Mouse (Mus musculus): ENCODE measurements around the gene Marf1.
"Not testable (repeated sequence)": the region's sequence is repeated elsewhere in the genome, so short reads cannot be mapped to it uniquely, and the experiment has no call there.

Marf1 gene

DNA sequence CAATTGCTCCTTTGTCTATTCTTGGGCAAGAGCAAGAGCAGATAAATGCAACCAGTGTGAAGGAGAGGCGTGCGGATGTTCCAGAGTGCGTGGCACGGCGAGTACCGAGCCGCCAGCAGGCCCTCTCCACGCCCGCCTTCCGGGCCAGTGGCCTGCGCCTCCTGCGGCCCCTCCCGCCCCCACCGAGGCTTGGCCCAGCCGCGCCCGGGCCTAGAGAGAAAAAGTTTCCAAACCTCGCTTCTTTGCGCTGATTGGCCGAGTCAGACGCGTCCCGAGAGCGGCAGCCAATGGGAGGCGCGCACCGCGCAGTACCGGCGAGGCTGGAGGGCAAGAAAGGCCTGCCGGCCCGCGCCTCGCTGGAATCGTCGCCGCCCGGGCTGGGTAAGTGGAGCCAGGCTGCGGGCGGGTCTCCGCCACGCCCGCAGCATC is at the start of gene Marf1, which contains the start of gene Nde1:
Gene Marf1, minus strand, starts transcription at position 364 of the 429 bp plus-strand sequence.
Gene Nde1, plus strand, starts transcription at position 288 of the 429 bp plus-strand sequence.
- DNase-seq (ENCODE audit: low read depth) = peak; percentile 89

GRCm38 (mm10) chr16:14198798-14199197 is 35.6 kb upstream of the Marf1 start:
- no peak for DNase-seq (ENCODE audit: low read depth)

- DNase-seq (ENCODE audit: low read depth) = peak; percentile 71
These were observed 32.3 kb upstream of the Marf1 start for GRCm38 (mm10) chr16:14195427-14195826.

GRCm38 (mm10) chr16:14194164-14194950 is 31.2 kb upstream of the Marf1 start:
- no peak for DNase-seq (ENCODE audit: low read depth)

GRCm38 (mm10) chr16:14185516-14185915 is 22.4 kb upstream of the Marf1 start:
- DNase-seq (ENCODE audit: low read depth) = no peak

- DNase-seq (ENCODE audit: low read depth) = no peak
These were observed 20.7 kb upstream of the Marf1 start for GRCm38 (mm10) chr16:14183856-14184255.

- no peak for DNase-seq (ENCODE audit: low read depth)
These were observed 19.2 kb upstream of the Marf1 start for GRCm38 (mm10) chr16:14182360-14182759.

GRCm38 (mm10) chr16:14180163-14180733 is 17.1 kb upstream of the Marf1 start:
- DNase-seq (ENCODE audit: low read depth) = no peak

GRCm38 (mm10) chr16:14178041-14178440 is 14.9 kb upstream of the Marf1 start:
- no peak for DNase-seq (ENCODE audit: low read depth)

DNA sequence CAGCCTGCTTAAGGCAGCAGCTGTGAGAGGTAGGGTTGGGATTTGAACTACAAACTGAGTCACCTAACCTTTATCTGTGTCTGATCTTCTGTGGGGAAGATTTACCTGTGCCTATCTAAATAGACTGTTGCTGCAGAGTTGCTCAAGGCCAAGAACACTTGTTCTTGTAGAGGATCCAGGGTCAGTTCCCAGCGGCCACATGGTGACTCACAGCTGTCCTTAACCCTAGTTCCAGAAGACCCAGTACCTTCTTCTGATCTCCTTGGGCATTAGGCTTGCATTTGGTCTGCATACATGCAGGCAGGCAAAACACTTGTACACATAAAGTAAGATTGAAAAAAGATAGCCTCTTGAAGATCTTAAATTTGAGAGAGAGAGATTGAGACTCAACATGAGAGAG is 6.6 kb upstream of the Marf1 start:
- no peak for DNase-seq (ENCODE audit: low read depth)

DNA sequence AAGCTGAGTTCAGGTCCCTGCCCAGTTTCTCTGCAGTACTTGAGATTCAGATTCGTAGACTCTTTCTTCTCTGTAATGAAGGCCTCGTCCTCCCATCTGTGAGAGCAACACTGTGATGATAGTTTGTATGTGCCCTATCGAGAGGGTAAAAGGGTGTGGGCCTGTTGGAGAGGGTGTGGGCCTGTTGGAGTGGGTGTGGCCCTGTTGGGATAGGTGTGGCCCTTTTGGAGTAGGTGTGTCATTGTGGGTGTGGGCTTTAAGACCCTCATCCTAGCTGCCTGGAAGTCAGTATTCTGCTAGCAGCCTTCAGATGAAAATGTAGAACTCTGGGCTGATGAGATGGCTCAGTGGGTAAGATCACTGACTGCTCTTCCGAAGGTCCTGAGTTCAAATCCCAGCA is 3.3 kb upstream of the Marf1 start:
- no peak for DNase-seq (ENCODE audit: low read depth)

GRCm38 (mm10) chr16:14163731-14164130 is 580 bp upstream of the Marf1 start:
- DNase-seq (ENCODE audit: low read depth) = no peak

DNA sequence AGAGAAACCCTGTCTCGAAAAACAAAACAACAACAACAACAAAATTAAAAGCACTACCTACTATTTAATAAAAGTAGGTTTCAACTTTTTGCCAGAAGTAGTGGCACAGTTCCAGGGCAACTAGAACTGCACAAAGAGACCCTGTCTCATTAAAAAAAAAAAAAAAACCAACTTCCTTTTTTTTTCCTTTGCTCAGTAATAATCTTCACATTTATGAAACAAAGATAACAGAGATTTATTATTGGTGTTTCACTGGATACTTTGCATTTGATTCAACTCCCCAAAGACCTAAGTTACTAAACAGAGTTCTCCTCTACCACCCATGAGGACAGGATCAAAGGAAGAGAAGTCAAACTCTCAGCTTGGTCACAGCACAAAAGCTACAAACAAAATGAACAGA is 2.2 kb downstream of the Marf1 start:
- no peak for DNase-seq (ENCODE audit: low read depth)

- peak; percentile 91 for DNase-seq (ENCODE audit: low read depth)
These were observed 3.4 kb downstream of the Marf1 start for GRCm38 (mm10) chr16:14159746-14160131.

DNA sequence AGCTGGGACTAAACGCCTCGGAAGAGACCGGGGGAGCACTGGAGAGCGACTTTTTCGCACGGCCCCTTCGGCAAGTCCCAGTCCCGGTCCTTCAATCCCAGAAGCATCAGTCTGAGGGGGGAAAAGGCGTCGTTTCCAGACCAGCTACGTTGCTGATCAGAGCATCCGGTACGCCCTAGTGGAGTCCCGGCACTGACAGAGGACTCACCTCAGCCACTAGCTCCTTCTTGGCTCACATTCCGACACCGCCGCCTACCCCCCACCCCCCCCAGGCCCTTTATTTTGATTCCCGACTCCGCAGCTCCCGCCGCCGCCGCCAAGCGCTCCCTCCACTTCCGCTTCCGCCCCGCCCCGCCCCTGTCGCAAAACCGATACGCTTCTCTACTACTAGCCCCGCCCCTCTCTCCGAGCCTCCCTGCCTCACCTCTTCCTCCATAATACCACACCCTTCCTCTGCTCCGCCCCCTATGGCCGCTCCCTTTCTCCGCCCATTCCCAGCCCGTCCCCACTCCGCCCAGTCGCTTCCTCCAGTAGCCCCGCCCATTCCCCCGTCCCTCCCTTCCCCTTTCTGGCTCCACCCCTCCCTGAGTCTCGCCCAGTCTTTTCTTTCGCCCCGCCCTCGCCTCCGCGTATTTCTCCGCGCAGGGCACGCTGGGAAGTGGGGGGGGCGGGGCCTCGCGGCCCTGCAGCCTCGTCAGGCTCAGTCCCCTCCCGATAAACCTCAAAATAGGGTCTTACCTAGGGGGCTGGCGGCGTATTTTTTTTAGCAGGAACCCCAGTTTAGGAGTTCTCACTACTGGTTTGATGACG is 4.0 kb downstream of the Marf1 start:
- DNase-seq (ENCODE audit: low read depth) = peak; percentile 100

- no peak for DNase-seq (ENCODE audit: low read depth)
These were observed 4.6 kb downstream of the Marf1 start for GRCm38 (mm10) chr16:14158536-14158935.

DNA sequence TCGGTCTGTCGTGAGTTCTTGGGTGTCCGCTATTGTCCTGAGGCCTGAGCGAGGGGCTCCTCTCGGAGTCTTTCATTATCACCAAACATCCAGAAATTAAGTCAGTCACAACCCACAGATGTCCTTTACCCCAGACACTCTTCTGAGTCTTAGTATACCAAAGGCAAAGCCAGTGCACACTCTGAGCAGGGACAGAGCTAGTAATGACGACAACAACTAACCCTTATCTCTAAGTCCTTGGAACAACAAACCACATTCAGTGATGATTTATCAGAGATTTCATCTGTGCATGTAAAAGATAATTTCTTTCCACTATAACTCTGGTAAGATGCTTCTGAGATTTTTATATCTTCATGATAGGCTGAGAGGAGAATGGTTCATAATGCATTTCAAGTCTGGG is 6.8 kb downstream of the Marf1 start:
- DNase-seq (ENCODE audit: low read depth) = no peak

DNA sequence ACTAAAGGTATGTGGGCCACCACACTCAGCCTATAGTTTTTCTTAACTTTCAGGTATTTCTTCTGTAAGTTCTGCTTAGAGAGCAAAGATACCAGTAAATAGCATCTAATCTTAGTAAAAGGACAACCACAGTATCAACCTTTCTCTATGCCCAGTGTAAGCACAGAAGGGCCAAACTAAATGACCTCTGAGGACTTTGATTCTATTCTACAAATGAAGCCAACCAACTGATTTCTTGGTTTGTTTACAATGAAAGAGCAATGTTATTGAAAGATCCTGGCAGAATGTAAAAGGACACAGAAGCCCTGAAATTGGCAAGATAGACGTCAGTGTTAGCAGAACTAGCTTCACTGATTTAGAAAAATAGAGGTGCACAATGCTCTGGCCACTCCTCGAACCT is 7.5 kb downstream of the Marf1 start:
- not testable (repeated sequence) for DNase-seq (ENCODE audit: low read depth)

- DNase-seq (ENCODE audit: low read depth) = no peak
These were observed 11.4 kb downstream of the Marf1 start for GRCm38 (mm10) chr16:14151718-14152117.

DNA sequence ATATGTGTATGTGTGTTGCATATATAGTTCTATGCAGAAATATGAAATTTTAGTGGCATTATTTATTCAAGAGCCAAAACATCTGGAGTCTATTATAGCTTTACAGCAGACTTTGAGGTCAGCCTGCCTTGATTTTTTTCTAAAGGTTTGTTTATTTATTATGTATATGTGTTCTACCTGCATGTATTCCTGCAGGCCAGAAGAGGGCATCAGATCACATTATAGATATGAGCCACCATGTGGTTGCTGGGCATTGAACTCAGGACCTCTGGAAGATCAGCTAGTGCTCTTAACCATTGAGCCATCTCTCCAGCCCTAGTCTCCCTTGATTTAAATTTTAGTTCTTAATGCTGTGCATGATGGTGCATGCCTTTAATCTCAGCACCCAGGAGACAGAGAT is 15.4 kb downstream of the Marf1 start:
- DNase-seq (ENCODE audit: low read depth) = no peak

DNA sequence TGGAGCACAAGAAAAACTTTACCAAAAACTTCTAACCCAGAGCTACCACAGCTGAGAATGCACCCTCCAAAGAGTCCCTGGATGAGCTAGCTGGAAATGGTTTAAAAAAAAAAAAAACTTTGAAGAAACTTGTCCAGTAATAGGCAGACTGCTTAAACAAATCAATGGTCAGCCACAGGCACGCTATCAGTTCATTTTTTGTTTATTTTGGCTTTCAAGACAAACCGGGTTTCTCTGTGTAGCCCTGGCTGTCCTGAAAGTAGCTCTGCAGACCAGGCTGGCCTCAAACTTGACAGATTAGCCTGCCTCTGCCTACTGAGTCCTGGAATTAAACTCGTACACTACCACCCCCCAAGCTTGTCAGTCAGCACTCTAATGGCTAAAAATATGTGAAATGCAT is 19.9 kb downstream of the Marf1 start:
- no peak for DNase-seq (ENCODE audit: low read depth)

DNA sequence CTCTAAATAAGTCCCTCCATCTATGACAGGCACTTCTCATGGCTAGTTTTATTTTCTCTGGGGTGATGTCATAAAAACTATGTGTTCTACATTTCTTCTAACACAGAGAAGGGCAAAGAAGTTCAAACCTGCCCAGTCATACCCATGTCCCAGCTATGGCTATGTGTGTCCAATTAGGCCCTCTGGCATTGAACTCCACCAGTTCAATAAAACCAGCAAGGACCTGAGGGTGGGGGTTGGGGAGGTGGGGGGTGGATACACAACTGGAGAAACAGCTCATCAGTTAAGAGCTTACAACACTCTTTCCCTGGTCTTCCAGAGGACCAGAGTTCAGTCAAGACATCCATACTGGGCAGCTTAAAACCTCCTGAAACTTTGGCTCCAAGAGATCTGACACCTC is 24.0 kb downstream of the Marf1 start:
- DNase-seq (ENCODE audit: low read depth) = no peak

Data from naive thymus-derived CD4-positive, alpha-beta T cell, adult 2 months (primary cell).